Mouse (Mus musculus) gastrocnemius, postnatal 10 days (tissue): Measurements from ENCODE around the gene Pcdh15. TPM values are rescaled to one million over a fixed set of nuclear protein-coding genes. Genes with fewer than 3 reads are reported as not detected.

Experiments
- DNase-seq: peaks from one replicate; pipeline ENCODE4 v3.0.0; 2021; ENCODE audit warnings: mixed read lengths
- long read RNA-seq, 2 experiments: library from polyadenylated mRNA; stranded (forward); transcript quantifications; one replicate each; pipeline ENCODE4 v2.0.0; 2021
- total RNA-seq, 2 experiments: library from RNA; stranded (reverse); gene quantifications; 2 replicates each; pipeline ENCODE4 v1.2.3; 2021

The Pcdh15 gene
- total RNA-seq, result under 1 TPM; 0.14 to 0.41 TPM
- long read RNA-seq, experiment 1, result 0 reads
- long read RNA-seq, experiment 2, result 0 reads

GRCm38 (mm10) chr10:73098966-73099845 lies at the start of gene Pcdh15:
Gene Pcdh15 (plus strand): TSS chr10:73099342.
- DNase-seq, result peak; percentile 11

- DNase-seq, result no peak
These were observed 47.1 kb upstream of the Pcdh15 start for GRCm38 (mm10) chr10:73052074-73052473.

GRCm38 (mm10) chr10:73059726-73060230 lies 39.4 kb upstream of the Pcdh15 start:
- no peak for DNase-seq

GRCm38 (mm10) chr10:73086703-73087102 lies 12.4 kb upstream of the Pcdh15 start:
- DNase-seq, result no peak

GRCm38 (mm10) chr10:73096531-73097135 lies 2.5 kb upstream of the Pcdh15 start:
- no peak for DNase-seq

GRCm38 (mm10) chr10:73097176-73097575 lies 2.0 kb upstream of the Pcdh15 start:
- no peak for DNase-seq

GRCm38 (mm10) chr10:73097979-73098378 lies 1.2 kb upstream of the Pcdh15 start:
- peak; percentile 66 for DNase-seq

- DNase-seq, result peak; percentile 9
These were observed 702 bp downstream of the Pcdh15 start for GRCm38 (mm10) chr10:73099846-73100241.

- DNase-seq, result no peak
These were observed 4.3 kb downstream of the Pcdh15 start for GRCm38 (mm10) chr10:73103383-73103994.

GRCm38 (mm10) chr10:73105893-73106292 lies 6.8 kb downstream of the Pcdh15 start:
- peak; percentile 20 for DNase-seq

- no peak for DNase-seq
These were observed 38.8 kb downstream of the Pcdh15 start for GRCm38 (mm10) chr10:73137985-73138384.

GRCm38 (mm10) chr10:73147543-73147942 lies 48.4 kb downstream of the Pcdh15 start:
- no peak for DNase-seq

- DNase-seq, result no peak
These were observed 48.8 kb downstream of the Pcdh15 start for GRCm38 (mm10) chr10:73147978-73148377.

- DNase-seq, result no peak
These were observed 55.4 kb downstream of the Pcdh15 start for GRCm38 (mm10) chr10:73154544-73154943.

GRCm38 (mm10) chr10:73161757-73162156 lies 62.6 kb downstream of the Pcdh15 start:
- DNase-seq, result no peak

- no peak for DNase-seq
These were observed 116.9 kb downstream of the Pcdh15 start for GRCm38 (mm10) chr10:73216001-73216400.

- no peak for DNase-seq
These were observed 143.2 kb downstream of the Pcdh15 start for GRCm38 (mm10) chr10:73242294-73242693.

GRCm38 (mm10) chr10:73280438-73280837 lies 181.3 kb downstream of the Pcdh15 start:
- DNase-seq, result no peak

GRCm38 (mm10) chr10:73296456-73296855 lies 197.3 kb downstream of the Pcdh15 start:
- DNase-seq, result no peak

- DNase-seq, result no peak
These were observed 202.8 kb downstream of the Pcdh15 start for GRCm38 (mm10) chr10:73301951-73302350.

- no peak for DNase-seq
These were observed 207.5 kb downstream of the Pcdh15 start for GRCm38 (mm10) chr10:73306677-73307076.

- no peak for DNase-seq
These were observed 227.7 kb downstream of the Pcdh15 start for GRCm38 (mm10) chr10:73326861-73327260.

- no peak for DNase-seq
These were observed 234.3 kb downstream of the Pcdh15 start for GRCm38 (mm10) chr10:73333426-73333825.
